Mouse (Mus musculus) frontal cortex, postnatal 25 days (tissue): Measurements from ENCODE around the gene Fgd6.

Experiments
- DNase-seq, 2 experiments: peaks; one replicate each; pipeline ENCODE4 v3.0.0; 2022; ENCODE audit warnings: low spot score in 2 of 2

Fgd6 gene

DNA sequence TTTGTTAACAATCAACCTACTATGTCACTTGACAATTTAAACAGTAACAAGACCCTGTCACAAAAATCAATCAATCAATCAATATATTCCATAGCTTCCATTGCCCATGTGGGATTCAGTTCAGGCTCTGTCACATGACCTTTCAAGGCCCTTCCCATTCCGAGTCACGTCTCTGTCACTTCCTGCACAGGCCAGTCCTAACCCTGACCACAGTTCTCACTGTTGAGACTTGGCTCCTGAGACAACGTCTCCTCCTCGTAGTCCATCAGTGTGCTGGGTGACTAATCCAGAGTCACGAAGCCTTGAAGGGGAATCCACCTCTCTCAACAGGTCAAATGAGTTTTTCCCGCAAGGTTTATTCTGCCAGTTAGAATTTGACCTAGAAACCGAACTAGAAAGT lies 138.9 kb downstream of the Fgd6 start:
- DNase-seq, result no peak

DNA sequence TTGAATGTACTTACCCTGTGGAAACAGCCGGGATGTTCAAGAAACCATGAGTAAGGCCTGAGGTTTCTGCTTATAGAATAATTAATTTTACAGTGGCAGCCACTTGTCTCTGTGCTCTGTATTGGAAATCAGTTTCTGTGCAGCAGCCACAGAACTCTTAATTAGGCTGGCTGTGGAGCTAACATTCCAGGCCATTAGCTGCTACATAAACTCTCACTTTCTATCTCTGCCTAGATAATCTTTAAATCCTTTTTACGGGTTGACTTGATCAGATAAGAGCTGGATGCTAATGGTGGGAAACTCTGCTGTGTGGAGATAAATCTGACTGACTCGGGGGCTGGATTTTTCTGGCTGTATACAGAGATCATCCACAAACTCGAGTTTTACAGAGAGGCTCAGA lies 147.4 kb downstream of the Fgd6 start:
- DNase-seq, result no peak
